Mouse (Mus musculus) right cerebral cortex, postnatal 4 days (tissue): ENCODE results near the gene Prpf38b.
A peak's percentile ranks its signal among the peaks of the same experiment; 100 is the strongest.

Experiments
- DNase-seq: peaks from one replicate; pipeline ENCODE4 v3.0.0-alpha.2; 2022

Gene Prpf38b

GRCm38 (mm10) chr3:108857714-108858113 is 53.8 kb downstream of the Prpf38b start:
- no peak for DNase-seq

GRCm38 (mm10) chr3:108857124-108857470 is 54.4 kb downstream of the Prpf38b start:
- DNase-seq = no peak

- no peak for DNase-seq
Observed at GRCm38 (mm10) chr3:108856386-108857123, 55.0 kb downstream of the Prpf38b start.

- peak; percentile 24 for DNase-seq
Observed at GRCm38 (mm10) chr3:108855864-108856263, 55.7 kb downstream of the Prpf38b start.

GRCm38 (mm10) chr3:108855371-108855770 is 56.2 kb downstream of the Prpf38b start:
- DNase-seq = peak; percentile 28

- DNase-seq = no peak
Observed at GRCm38 (mm10) chr3:108853266-108853665, 58.3 kb downstream of the Prpf38b start.
